Mouse (Mus musculus) heart, adult 10 weeks (tissue): Measurements from ENCODE around the gene Sin3b. TPM values are rescaled to one million over a fixed set of nuclear protein-coding genes. Genes with fewer than 3 reads are reported as not detected.

Experiments used
- polyA plus RNA-seq: library from polyadenylated mRNA; stranded (reverse); fragments of 350-450 nt; fragmentation: Illumina TruSeq; extraction: RNeasy Lipid Tissue Mini Kit (QIAGEN cat#74804); gene quantifications from one replicate; pipeline ENCODE4 v1.2.3, GENCODE M21; 2014; ENCODE audit warnings: low read depth, low replicate concordance

Gene Sin3b
- 82.5 TPM for polyA plus RNA-seq

DNA sequence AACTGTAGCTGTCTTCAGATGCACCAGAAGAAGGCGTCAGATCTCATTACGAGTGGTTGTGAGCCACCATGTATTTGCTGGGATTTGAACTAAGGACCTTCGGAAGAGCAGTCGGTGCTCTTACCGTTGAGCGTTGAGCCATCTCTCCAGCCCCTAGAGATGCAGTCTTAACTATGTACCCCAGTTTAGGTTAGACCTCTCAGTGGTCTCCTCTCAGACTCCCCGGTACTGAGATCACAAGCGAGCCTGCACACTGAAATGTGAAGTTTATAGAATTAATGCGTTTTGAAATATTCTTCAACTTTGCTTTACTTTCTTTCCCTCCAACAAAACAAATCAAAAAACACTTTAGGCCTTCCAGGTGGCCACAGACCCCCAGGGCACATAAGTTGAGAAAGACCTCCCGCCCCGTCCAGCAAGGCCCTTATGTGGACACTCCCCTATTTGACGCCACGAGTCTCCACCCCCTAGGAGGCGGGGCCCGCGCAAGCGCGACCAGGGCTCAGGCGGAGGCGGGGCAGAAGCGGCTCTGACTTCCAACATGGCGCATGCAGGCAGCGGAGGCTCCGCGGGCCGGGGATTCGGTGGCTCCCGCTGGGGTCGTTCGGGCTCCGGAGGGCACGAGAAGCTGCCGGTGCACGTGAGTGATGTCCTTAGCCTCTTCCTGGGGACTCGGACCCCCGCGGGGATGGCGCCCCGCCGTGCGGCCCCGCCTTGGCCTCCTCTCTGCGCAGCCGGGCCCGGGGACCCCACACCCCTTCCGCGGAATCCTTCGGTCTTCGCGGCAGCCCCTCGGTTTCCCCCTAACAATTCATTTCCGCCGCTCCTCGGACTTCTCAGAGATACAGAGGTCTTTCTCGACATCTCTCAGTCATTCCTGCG, at the start of gene Sin3b:
Gene Sin3b (plus strand): TSS at position 517 of the 882 bp plus-strand sequence.

DNA sequence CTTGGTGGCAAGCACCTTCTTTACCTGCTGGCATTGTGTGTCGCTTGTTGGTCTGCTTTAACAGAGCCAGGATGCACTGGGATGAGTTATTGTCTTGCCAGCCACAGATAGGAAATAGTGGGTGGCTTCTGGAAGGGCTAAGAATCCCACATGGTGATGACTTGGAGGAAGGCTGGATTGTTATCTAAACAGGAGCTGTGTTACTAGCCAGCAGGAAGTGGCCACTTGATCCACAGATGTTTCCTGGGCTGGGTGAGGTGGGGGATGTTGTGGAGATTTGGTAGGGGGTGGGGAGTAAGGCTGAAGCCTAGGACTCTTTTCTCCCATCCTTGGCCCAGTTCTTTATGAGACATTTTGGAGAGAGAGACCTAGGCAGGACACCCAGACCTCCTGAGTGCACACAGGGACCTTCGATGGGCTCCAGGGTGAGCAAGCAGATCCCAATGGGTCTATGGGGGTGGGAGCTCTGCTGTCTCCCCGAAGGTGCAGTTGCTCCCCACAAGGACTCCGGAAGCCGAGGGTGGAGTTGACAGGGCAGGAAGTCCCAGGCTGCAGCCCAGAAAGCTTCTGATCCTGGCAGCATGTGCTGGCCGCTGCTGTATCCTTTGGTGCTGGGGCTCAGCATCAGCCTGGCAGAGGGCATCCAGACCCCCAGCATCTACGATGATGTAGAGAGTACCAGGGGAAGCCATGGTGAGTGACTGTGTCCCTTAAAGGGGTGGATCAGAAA, 38.4 kb downstream of the Sin3b start, which contains the start of gene F2rl3:
Gene F2rl3 (plus strand): TSS at position 559 of the 730 bp plus-strand sequence.

Other genes starting within 250 kb of the Sin3b start
- gene Cherp, start 248.1 kb upstream of the Sin3b start, polyA plus RNA-seq, result 22.3 TPM
- 58.8 TPM for gene Slc35e1, start 230.7 kb upstream of the Sin3b start, polyA plus RNA-seq
- gene Med26, start 175.0 kb upstream of the Sin3b start, polyA plus RNA-seq, result 6.9 TPM
- 103 TPM for gene Smim7, start 152.2 kb upstream of the Sin3b start, polyA plus RNA-seq
- 466 TPM for gene Tmem38a, start 151.2 kb upstream of the Sin3b start, polyA plus RNA-seq
- gene Nwd1, start 76.6 kb upstream of the Sin3b start, polyA plus RNA-seq, result 0.21 TPM
- 0.68 TPM for gene F2rl3, start 38.6 kb downstream of the Sin3b start, polyA plus RNA-seq